Mouse (Mus musculus) forebrain, embryonic 12.5 days (tissue): ENCODE results near the gene Msrb2. TPM values are rescaled to one million over a fixed set of nuclear protein-coding genes. Genes with fewer than 3 reads are reported as not detected.

ENCODE experiments used
- ATAC-seq: fragments of 200-750 bp; cut with Nextera tagmentation; 2 replicates; pipeline ENCODE4 v1.8.0; 2017; ENCODE audit warnings: moderate TSS enrichment; ENCODE audit not compliant: low FRiP score
- H3K27ac ChIP-seq: fragments of 300-500 bp; sonication (generic); 2 replicates; pipeline ENCODE4 v1.5.1; 2016; ENCODE audit warnings: mild to moderate bottlenecking
- H3K27me3 ChIP-seq: fragments of 300-500 bp; sonication (generic); 2 replicates; pipeline ENCODE4 v1.6.1; 2016; ENCODE audit warnings: mild to moderate bottlenecking
- H3K36me3 ChIP-seq: fragments of 300-500 bp; sonication (generic); replicated peaks from 2 replicates; pipeline ENCODE4 v1.6.1; 2016; ENCODE audit warnings: mild to moderate bottlenecking
- H3K4me1 ChIP-seq: fragments of 300-500 bp; sonication (generic); 2 replicates; pipeline ENCODE4 v1.6.1; 2016
- H3K4me2 ChIP-seq: fragments of 300-500 bp; sonication (generic); 2 replicates; pipeline ENCODE4 v1.6.1; 2016; ENCODE audit warnings: mild to moderate bottlenecking, moderate library complexity
- H3K4me3 ChIP-seq: fragments of 300-500 bp; sonication (generic); replicated peaks from 2 replicates; pipeline ENCODE4 v1.5.1; 2016; ENCODE audit warnings: mild to moderate bottlenecking
- H3K9ac ChIP-seq: fragments of 300-500 bp; sonication (generic); 2 replicates; pipeline ENCODE4 v1.6.1; 2016; ENCODE audit warnings: mild to moderate bottlenecking
- H3K9me3 ChIP-seq: fragments of 300-500 bp; sonication (generic); 2 replicates; pipeline ENCODE4 v1.6.1; 2016
- WGBS: fragments of 180-500 bp; shearing (Covaris S2); methylation state at CpG from one replicate; pipeline ENCODE4 v1.1.7; 2016; 5-methylcytosine and 5-hydroxymethylcytosine counted together
- polyA plus RNA-seq: library from polyadenylated mRNA; unstranded; fragments of >200 nt; fragmentation: Nextera tagmentation; extraction: Ambion mirVana; gene quantifications from 2 replicates; pipeline ENCODE4 v1.2.1, GENCODE M21; 2016

The Msrb2 gene
- polyA plus RNA-seq = 10.3 and 11.1 TPM in 2 replicates

DNA sequence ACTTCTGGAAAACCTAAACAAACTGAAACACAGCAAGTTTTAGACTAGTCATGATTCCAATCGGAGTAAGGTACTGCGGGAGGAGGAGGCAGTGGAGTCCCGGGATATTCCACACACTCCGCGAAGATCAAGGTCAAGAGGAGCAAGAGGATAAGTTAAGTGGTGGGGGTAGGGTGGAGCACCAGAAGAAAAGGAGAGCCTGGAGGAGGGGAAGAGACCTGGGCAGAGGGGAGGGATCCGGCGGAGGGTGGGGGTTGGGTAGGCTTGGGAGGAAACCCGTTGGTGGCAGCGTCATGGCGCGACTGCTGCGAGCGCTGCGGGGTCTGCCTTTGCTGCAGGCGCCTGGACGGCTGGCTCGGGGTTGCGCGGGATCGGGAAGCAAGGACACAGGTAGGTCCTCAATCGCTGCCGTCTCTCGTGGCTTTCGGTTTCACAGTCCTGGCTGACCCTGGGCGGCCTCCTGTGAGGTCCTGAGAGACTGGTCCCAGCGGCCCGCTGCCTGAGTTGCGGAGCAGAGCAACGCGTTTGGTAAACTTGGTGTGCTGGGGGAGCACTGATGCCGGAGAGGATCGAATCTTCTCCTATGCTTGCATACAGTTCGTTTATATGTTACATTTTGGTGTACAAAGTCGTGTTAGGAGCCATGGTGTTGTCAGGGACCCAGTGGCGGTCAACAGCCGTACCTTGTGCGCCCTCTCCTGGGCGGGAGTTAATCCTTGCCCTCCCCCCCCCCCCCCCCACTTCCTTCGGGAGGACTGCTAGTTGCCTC is at the start of gene Msrb2:
Gene Msrb2, plus strand, starts transcription at position 51 of the 769 bp plus-strand sequence.
- Histone ChIP-seq H3K4me2 (peak within 1 kb of the TSS; percentile 68), H3K27me3 (0 out of 2 replicates have a peak, but pooled peaks cover 2% of the 10 kb centered on the region), H3K4me3 (peak within 1 kb of the TSS; percentile 65), H3K27ac (peak within 1 kb of the TSS; percentile 27; the same call in 1 of the 2 replicates), H3K36me3 (no peaks in the 10 kb centered on the region), H3K9ac (peak within 1 kb of the TSS; percentile 59), H3K4me1 (0 out of 2 replicates have a peak, but pooled peaks cover 2% of the 10 kb centered on the region), H3K9me3 (no peaks in the 10 kb centered on the region)
- ATAC-seq = peak; percentile 86
- WGBS = under 1% methylated on average over 35 of the region's 39 CpGs

DNA sequence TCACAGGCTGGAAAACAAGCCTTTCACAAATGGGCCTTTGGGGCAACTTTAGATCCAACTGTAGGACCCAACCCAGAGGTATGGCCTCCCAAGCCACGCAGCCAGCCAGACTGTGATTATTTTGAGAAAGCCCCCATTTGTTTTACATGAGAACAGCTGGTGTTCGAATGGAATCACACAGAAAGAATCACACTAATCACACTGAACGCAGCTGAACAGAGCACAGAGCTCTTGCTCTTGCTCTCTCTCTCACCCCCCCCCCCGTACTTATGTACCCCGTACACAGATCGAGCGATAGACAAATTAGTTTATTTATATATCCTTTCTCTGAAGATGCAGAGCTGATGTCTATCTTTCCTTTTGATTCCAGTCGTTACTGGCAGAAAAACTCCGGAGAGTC is 48.8 kb upstream of the Msrb2 start:
- Histone ChIP-seq H3K4me1 (no peaks in the 10 kb centered on the region), H3K4me2 (no peak overlapping the region), H3K9ac (no peak overlapping the region), H3K36me3 (no peaks in the 10 kb centered on the region), H3K9me3 (no peaks in the 10 kb centered on the region), H3K4me3 (no peak overlapping the region), H3K27ac (no peak overlapping the region), H3K27me3 (no peaks in the 10 kb centered on the region)
- ATAC-seq = no peak
- 77% methylated on average over 9 of the region's 9 CpGs for WGBS

DNA sequence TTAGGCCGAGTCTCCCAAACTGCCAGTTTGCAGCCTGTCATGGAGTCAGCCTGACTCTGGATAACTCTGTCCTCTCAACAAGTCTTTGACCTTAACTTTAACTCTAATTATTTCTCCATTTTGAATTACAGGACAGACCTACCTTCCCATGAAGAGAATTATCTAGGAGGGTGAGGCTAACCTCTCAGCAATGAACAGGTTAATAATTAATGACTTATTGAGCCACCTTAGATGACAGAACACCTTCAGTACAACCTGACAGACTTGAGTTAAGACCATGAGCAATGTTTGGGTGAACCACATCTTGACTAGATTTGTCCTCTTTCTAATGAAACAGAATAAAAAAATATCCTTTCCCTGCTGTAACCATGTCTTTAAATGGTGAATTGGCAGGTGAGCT is 44.9 kb upstream of the Msrb2 start:
- 93% methylated on average over 1 of the region's 1 CpGs for WGBS
- no peak overlapping the region for H3K27ac ChIP-seq
- no peak overlapping the region for H3K4me3 ChIP-seq
- H3K36me3 ChIP-seq = no peaks in the 10 kb centered on the region
- no peak overlapping the region for H3K4me2 ChIP-seq
- no peak overlapping the region for H3K9ac ChIP-seq
- H3K4me1 ChIP-seq = no peaks in the 10 kb centered on the region
- no peak for ATAC-seq
- no peaks in the 10 kb centered on the region for H3K9me3 ChIP-seq
- H3K27me3 ChIP-seq = no peaks in the 10 kb centered on the region

DNA sequence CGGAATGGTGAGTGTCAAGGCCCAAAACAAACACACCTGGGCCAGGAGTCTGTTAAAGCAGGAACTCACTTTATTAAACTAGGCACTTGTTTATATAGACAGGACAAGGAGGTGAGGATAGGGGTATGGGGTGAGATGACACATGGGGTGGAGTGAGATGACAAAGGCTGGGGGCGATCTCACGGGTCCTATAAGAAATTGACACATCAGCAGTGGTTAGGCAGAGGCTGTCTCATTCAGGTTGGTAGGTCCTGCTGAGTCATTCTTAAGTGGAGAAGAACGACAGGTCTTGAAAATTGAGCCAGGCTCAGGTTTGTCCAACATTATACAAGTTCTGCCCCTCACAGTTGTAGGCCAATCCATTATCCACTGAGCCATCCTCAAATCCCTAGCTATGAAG is 43.4 kb upstream of the Msrb2 start:
- H3K9ac ChIP-seq = no peak overlapping the region
- no peaks in the 10 kb centered on the region for H3K36me3 ChIP-seq
- no peak overlapping the region for H3K4me3 ChIP-seq
- 76% methylated on average over 4 of the region's 4 CpGs for WGBS
- ATAC-seq = no peak
- no peaks in the 10 kb centered on the region for H3K4me1 ChIP-seq
- no peak overlapping the region for H3K27ac ChIP-seq
- no peaks in the 10 kb centered on the region for H3K9me3 ChIP-seq
- H3K27me3 ChIP-seq = no peaks in the 10 kb centered on the region
- H3K4me2 ChIP-seq = no peak overlapping the region

DNA sequence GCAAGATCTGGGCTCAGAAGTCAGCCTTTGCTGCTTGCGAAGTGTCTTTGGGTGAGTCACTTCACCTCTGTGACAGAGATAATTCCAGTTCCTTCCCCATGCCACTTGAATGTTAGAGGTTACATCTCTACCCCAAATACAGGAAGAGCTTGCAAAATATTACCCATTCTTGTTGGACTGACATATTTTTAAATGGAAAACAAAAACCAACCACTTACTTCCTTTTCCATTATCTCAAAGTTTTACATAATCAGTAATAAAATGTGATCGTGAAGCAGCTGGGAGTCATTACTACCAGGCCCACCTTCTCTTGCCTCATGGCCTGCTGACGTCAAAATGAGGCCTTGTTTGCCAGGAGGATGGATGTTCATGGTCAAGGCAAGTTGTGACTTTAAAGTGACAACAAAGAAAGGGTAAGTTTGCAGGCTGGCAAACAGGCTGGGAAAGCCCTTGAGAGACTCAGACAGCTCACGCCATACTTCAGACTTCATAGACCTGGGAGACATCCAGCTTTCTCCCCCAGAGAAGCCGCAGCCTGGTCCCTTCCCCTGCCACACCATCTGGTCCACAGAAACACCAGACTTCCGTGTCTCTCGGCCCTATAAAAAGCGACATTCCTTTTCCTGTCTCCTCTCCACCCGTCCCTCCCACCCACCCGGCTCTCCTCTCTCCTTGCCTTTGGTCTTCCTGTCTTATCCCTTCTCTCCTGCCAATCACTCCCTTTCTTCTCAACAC is 27.2 kb upstream of the Msrb2 start:
- 58% methylated on average over 10 of the region's 10 CpGs for whole genome bisulfite sequencing
- no peak overlapping the region for H3K4me3 ChIP-seq
- H3K27ac ChIP-seq = no peak overlapping the region
- ATAC-seq = peak; percentile 39
- no peaks in the 10 kb centered on the region for H3K36me3 ChIP-seq
- H3K4me2 ChIP-seq = peak overlapping the region; percentile 38; the same call in 1 of the 2 replicates
- H3K9ac ChIP-seq = no peak overlapping the region
- 0 out of 2 replicates have a peak, but pooled peaks cover 4% of the 10 kb centered on the region for H3K27me3 ChIP-seq
- H3K4me1 ChIP-seq = 0 out of 2 replicates have a peak, but pooled peaks cover 5% of the 10 kb centered on the region
- no peaks in the 10 kb centered on the region for H3K9me3 ChIP-seq

DNA sequence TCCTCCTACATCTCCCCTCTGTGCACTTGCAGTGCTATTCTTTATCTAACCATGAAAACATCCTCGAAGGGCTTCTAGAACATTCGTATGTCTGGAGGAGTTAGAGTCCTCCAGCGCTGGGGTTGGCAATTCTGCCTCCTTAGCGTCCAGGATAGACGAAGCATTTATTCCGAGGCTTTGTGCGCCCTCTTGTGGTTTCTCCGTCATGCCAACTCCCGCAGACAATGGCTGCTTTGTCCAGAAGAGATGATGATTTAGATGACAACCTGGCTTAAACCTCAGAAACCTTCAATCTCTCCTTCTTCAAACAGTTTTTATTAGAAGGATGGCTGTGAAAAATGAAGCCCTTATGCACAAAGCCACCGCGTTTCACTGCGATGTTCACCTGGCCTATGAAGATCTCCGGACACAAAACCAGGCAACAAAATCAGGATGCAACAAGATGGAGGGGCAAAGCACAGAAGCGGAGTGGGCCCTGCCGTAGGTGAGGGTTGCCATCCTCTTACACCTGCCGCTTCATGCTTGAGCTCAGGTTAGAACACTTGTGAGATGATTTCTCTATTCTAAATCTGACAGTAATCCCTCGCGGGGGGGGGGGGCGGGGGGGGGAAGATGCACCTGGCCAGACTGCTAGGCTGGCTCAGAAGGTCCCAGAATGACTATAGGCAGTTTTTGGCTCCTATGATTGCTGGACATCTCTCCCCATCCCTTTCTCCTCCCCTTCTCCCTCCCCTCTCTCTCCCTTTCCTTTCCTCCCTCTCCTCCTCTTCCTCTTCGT is 26.4 kb upstream of the Msrb2 start:
- Histone ChIP-seq H3K36me3 (no peaks in the 10 kb centered on the region), H3K4me1 (0 out of 2 replicates have a peak, but pooled peaks cover 5% of the 10 kb centered on the region), H3K4me3 (peak overlapping the region; percentile 19), H3K9me3 (no peaks in the 10 kb centered on the region), H3K4me2 (peak overlapping the region; percentile 38), H3K9ac (0 out of 2 replicates have a peak overlapping the region, but pooled peaks have one; percentile 33), H3K27ac (no peak overlapping the region), H3K27me3 (0 out of 2 replicates have a peak, but pooled peaks cover 4% of the 10 kb centered on the region)
- 23% methylated on average over 19 of the region's 20 CpGs for WGBS
- peak; percentile 88 for ATAC-seq

DNA sequence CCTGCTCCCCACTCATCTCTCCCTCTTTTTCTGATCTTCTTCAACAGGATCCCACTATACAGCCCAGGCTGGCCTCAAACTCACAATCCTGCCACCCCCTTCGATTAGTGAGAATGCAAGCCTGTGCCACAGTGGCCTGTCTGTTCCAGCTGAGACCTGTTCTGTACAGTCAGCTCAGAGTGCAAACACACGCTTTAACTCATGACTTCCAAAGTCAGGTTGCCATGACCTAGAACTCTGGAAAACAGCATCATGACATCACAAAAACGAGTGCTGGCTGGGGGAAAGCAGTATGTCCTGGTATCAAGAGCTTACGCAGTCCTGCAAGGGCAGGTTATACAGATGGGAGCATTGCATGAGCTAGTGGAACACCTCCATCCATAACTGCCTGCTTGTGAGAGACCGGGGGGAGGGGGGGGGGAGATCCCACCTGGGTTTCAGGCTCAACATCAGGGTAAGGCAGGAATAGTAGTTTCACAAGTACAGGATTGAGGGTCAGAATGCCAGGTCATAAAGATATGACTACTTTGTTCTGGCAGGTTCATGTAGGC is 25.8 kb upstream of the Msrb2 start:
- H3K4me2 ChIP-seq = peak overlapping the region; percentile 38; the same call in 1 of the 2 replicates
- ATAC-seq = peak; percentile 67; the same call in 1 of the 2 replicates
- 0 out of 2 replicates have a peak, but pooled peaks cover 4% of the 10 kb centered on the region for H3K27me3 ChIP-seq
- no peaks in the 10 kb centered on the region for H3K9me3 ChIP-seq
- 79% methylated on average over 5 of the region's 5 CpGs for WGBS
- H3K27ac ChIP-seq = no peak overlapping the region
- 0 out of 2 replicates have a peak, but pooled peaks cover 5% of the 10 kb centered on the region for H3K4me1 ChIP-seq
- no peak overlapping the region for H3K9ac ChIP-seq
- H3K36me3 ChIP-seq = no peaks in the 10 kb centered on the region
- H3K4me3 ChIP-seq = no peak overlapping the region

DNA sequence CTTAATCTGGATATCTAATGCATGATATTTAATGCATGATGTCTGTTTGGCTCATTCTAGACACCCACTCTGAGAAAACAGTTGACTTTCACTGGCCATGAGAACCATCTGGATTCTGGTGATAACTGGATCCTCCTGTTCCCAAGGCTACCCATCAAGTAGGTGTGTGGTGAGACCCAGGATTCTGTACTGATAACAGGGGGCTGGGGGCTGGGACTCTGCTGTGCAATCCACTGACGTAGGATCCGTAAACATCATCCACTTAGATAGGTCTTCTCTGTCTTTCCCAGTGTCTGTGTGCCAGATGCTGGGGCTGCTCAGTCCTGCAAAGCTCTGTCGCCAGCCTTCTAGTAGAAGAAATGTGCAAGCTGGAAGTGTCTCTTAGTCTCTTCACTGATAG is 22.8 kb upstream of the Msrb2 start:
- WGBS = 88% methylated on average over 3 of the region's 3 CpGs
- 0 out of 2 replicates have a peak, but pooled peaks cover 5% of the 10 kb centered on the region for H3K4me1 ChIP-seq
- no peak overlapping the region for H3K27ac ChIP-seq
- H3K4me2 ChIP-seq = no peak overlapping the region
- H3K9ac ChIP-seq = no peak overlapping the region
- ATAC-seq = no peak
- 0 out of 2 replicates have a peak, but pooled peaks cover 4% of the 10 kb centered on the region for H3K27me3 ChIP-seq
- no peaks in the 10 kb centered on the region for H3K9me3 ChIP-seq
- no peak overlapping the region for H3K4me3 ChIP-seq
- no peaks in the 10 kb centered on the region for H3K36me3 ChIP-seq

DNA sequence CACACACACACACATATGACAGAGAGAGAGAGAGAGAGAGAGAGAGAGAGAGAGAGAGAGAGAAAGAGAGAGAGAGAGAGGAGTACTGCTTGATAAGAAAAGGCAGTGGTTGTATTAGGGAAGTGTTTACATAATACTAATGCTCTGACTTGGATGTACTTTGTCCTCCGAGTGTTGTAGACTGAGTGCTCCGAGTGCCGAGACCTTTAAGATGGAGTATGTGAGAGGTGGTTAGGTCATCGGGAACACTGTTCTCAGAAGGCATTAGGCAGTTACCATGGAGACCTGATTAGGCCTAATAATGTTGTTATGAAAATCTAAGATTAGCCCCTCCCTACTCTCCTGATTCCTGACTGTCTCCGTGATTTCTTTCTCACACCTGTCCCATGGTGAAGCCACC is 21.1 kb upstream of the Msrb2 start:
- Histone ChIP-seq H3K4me1 (0 out of 2 replicates have a peak, but pooled peaks cover under 1% of the 10 kb centered on the region), H3K36me3 (no peaks in the 10 kb centered on the region), H3K27ac (no peak overlapping the region), H3K9me3 (no peaks in the 10 kb centered on the region), H3K4me3 (no peak overlapping the region), H3K9ac (no peak overlapping the region), H3K4me2 (no peak overlapping the region), H3K27me3 (0 out of 2 replicates have a peak, but pooled peaks cover 4% of the 10 kb centered on the region)
- WGBS = 83% methylated on average over 5 of the region's 5 CpGs
- no peak for ATAC-seq

DNA sequence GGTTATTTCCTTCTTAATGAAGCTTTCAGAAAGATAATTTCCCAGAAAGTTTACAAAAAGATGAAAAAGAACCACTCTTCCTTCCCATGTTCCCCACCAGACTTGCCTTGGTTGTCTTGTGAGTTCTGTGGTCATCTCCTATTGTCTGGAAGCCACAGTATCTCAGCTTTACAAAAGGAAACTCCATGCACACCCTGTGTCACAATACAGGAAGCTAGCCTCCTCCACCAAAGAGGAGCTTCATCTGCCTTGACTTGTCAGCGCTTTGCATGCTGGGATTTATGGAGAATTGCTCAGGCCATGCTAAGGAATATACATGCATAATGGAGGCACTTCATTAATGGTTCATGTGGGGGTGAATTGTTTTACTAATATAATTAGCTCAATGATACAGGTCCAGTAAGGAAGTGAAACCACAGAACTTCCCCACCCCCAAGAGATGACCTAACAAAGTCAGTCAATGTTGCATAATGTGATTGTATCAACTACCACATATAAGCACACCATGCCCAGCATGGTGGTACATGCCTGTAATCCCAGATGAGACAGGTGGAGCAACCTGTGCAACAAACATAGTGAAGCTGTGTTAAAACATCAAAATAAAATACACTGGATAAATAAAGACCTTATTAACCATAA is 19.5 kb upstream of the Msrb2 start:
- no peak overlapping the region for H3K4me2 ChIP-seq
- no peaks in the 10 kb centered on the region for H3K4me1 ChIP-seq
- no peak overlapping the region for H3K9ac ChIP-seq
- H3K4me3 ChIP-seq = no peak overlapping the region
- ATAC-seq = no peak
- 94% methylated on average over 1 of the region's 1 CpGs for WGBS
- H3K36me3 ChIP-seq = no peaks in the 10 kb centered on the region
- no peak overlapping the region for H3K27ac ChIP-seq
- no peaks in the 10 kb centered on the region for H3K27me3 ChIP-seq
- H3K9me3 ChIP-seq = no peaks in the 10 kb centered on the region

DNA sequence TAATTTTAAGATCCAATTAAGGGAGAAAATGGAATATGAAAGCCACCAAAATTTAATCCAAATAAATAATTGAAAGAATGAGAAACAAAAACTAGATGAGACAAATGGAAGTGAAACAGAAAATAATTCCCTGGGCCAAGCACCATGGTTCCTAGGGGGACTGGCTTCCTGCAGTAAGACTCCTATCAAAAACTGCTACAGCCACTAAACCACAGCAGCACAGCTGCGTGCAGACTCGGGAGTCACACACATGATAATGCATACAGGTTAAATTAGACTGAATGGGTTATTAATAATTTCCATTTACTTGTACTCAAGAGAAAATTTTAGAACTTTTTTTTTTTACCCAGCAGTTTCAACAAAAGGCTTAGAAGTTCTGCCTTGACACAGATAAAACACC is 18.1 kb upstream of the Msrb2 start:
- no peak overlapping the region for H3K4me3 ChIP-seq
- 92% methylated on average over 2 of the region's 2 CpGs for WGBS
- ATAC-seq = no peak
- no peak overlapping the region for H3K4me2 ChIP-seq
- H3K27me3 ChIP-seq = no peaks in the 10 kb centered on the region
- no peaks in the 10 kb centered on the region for H3K36me3 ChIP-seq
- H3K9ac ChIP-seq = no peak overlapping the region
- H3K9me3 ChIP-seq = no peaks in the 10 kb centered on the region
- no peak overlapping the region for H3K27ac ChIP-seq
- H3K4me1 ChIP-seq = no peaks in the 10 kb centered on the region
